Mouse (Mus musculus): ENCODE measurements around the gene Slc3a2. TPM values are rescaled to one million over a fixed set of nuclear protein-coding genes. Genes with fewer than 3 reads are reported as not detected.
A peak's percentile ranks its signal among the peaks of the same experiment; 100 is the strongest.

Gene Slc3a2
- polyA plus RNA-seq, 1 experiment from 2014 or later: 165 TPM

- Histone ChIP-seq H3K27me3 (replicated peaks) (no peaks in the 10 kb centered on the region), H3K4me2 (peak overlapping the region; percentile 66), H3K4me3 (peak overlapping the region; percentile 57), H3K27ac (peak overlapping the region; percentile 88), H3K9me3 (no peaks in the 10 kb centered on the region), H3K9ac (peak overlapping the region; percentile 70), H3K36me3 (replicated peaks) (peaks cover 22% of the 10 kb centered on the region; the same call in 1 of the 2 replicates), H3K4me1 (peaks cover 37% of the 10 kb centered on the region)
- ATAC-seq (replicated peaks): peak; percentile 93
- under 1% methylated on average over 51 of the region's 51 CpGs for WGBS
Observed at GRCm38 (mm10) chr19:8713306-8713996, 9.7 kb downstream of the Slc3a2 start.

- no peaks in the 10 kb centered on the region for H3K27me3 ChIP-seq (replicated peaks)
- ATAC-seq (replicated peaks): peak; percentile 72
- H3K36me3 ChIP-seq (replicated peaks): peaks cover 27% of the 10 kb centered on the region
- peak overlapping the region; percentile 70 for H3K9ac ChIP-seq
- peak overlapping the region; percentile 66 for H3K4me2 ChIP-seq
- H3K9me3 ChIP-seq: no peaks in the 10 kb centered on the region
- peak overlapping the region; percentile 57 for H3K4me3 ChIP-seq
- WGBS: under 1% methylated on average over 13 of the region's 13 CpGs
- peaks cover 37% of the 10 kb centered on the region for H3K4me1 ChIP-seq
- H3K27ac ChIP-seq: peak overlapping the region; percentile 88
Observed at GRCm38 (mm10) chr19:8712870-8713305, 10.3 kb downstream of the Slc3a2 start.

DNA sequence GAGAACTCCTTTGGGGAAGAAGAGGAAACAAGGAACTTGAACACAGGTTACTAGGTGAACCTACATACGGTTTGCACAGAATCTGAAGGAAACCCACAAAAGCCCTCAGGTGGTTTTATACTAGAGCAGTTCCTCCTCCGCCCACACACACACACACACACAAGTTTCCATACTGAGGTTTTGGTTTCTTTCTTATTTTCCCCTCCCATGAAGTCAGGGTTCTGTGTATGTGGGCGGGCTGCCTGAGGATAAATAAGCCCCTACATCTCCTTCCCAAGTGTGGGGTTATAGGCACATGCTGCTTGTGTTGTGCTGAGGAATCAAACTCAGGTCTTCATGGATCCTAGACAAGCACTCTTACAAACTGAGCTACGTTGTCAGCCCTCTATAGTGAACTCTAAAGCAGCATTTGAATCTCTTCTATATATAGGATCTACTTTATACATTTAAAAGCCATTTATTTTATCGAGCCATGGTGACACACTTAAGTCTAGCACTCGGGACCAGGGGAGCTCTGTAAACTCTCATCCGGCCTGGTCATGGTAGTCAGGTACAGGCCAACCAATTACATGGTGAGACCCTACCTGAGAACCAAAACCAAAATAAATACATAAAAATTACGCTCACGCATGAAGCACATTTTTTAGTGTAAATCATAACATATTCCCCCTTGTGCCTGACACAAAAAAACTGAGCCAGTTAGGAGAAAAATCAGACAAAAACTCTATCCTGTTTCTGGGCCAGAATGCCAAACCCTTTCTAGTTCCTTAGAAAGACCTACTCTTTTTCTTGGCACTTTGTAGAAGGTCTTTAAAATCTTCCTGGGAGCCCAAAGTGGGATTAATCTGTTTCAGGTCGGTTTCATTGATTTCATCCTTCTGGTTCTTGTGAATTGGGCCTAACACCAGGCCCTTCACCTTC is 11.0 kb downstream of the Slc3a2 start:
- Histone ChIP-seq H3K9me3 (no peaks in the 10 kb centered on the region), H3K4me2 (peak overlapping the region; percentile 66), H3K9ac (peak overlapping the region; percentile 70), H3K27ac (peak overlapping the region; percentile 88), H3K27me3 (replicated peaks) (no peaks in the 10 kb centered on the region), H3K4me1 (peaks cover 37% of the 10 kb centered on the region), H3K4me3 (peak overlapping the region; percentile 57), H3K36me3 (replicated peaks) (peaks cover 32% of the 10 kb centered on the region)
- ATAC-seq (replicated peaks): no peak
- 70% methylated on average over 10 of the region's 10 CpGs for WGBS

DNA sequence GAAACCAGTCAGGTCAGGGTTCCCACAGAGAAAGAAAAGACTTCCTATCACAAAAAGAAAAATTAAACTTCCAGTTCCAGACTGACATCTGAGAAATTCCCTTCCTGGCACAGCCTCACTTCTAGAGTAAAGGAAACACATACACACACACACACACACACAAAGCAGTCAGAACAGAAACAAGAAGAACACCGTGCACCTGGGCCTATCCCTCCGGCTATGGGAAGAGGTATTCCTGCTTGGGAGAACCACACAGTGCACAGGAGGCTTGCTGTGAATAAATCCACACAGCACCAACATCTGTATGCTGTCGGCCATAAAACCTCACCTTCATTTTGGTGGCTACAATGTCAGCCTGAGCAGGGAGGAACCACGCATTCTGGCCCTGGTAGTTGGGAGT is 11.7 kb downstream of the Slc3a2 start:
- Histone ChIP-seq H3K4me1 (peaks cover 37% of the 10 kb centered on the region), H3K9me3 (no peaks in the 10 kb centered on the region), H3K27me3 (replicated peaks) (no peaks in the 10 kb centered on the region), H3K4me3 (peak overlapping the region; percentile 57; the same call in 1 of the 2 replicates), H3K4me2 (peak overlapping the region; percentile 66), H3K9ac (no peak overlapping the region), H3K27ac (no peak overlapping the region), H3K36me3 (replicated peaks) (peaks cover 32% of the 10 kb centered on the region)
- no peak for ATAC-seq (replicated peaks)
- WGBS: 82% methylated on average over 4 of the region's 4 CpGs

DNA sequence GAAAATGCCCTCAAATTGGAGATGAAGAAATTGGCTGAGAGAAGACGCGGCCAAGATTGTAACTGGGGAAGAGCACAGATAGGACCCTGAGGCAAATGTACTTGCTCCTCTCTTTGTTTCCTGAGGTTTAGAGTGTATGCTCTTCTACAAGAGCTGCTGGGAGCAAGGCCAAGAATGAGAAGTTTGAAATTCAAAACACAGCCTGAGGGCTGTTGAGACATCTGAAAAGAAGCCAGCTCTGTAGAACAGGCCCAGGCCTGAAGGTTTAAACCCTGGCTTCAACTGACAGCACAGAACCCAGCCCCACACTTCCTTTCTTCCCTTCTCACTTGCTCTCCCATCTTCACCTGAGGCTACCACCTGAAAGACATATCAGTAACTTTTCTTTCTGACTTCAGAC is 13.1 kb downstream of the Slc3a2 start:
- Histone ChIP-seq H3K4me2 (no peak overlapping the region), H3K27ac (no peak overlapping the region), H3K36me3 (replicated peaks) (peaks cover 32% of the 10 kb centered on the region), H3K4me1 (peaks cover 37% of the 10 kb centered on the region), H3K4me3 (no peak overlapping the region), H3K27me3 (replicated peaks) (no peaks in the 10 kb centered on the region), H3K9me3 (no peaks in the 10 kb centered on the region), H3K9ac (no peak overlapping the region)
- WGBS: 86% methylated on average over 2 of the region's 2 CpGs
- ATAC-seq (replicated peaks): no peak

DNA sequence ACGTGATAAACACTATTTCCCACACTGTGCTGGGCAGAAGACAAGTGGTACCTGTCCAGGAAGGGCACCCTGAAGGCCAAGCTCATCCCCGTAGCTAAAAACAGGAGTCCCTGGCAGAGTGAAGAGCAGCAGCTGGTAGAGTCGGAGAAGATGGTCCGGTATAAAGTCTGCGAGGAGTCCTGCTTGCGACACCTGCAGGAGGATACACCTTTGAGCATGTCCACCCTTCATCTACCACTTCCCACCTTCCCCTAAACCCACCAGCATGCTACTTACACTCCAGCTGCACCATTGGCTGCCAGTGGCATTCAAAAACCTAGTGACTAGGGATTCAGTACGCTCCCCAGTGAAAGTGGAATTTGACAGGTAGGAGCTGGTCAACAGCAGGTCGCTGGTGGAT is 14.2 kb downstream of the Slc3a2 start:
- H3K9ac ChIP-seq: no peak overlapping the region
- no peak overlapping the region for H3K4me3 ChIP-seq
- no peaks in the 10 kb centered on the region for H3K9me3 ChIP-seq
- peaks cover 33% of the 10 kb centered on the region for H3K4me1 ChIP-seq
- no peak for ATAC-seq (replicated peaks)
- no peaks in the 10 kb centered on the region for H3K27me3 ChIP-seq (replicated peaks)
- H3K4me2 ChIP-seq: no peak overlapping the region
- WGBS: 96% methylated on average over 8 of the region's 8 CpGs
- H3K27ac ChIP-seq: no peak overlapping the region
- H3K36me3 ChIP-seq (replicated peaks): peaks cover 32% of the 10 kb centered on the region

- Histone ChIP-seq H3K4me1 (peaks cover 19% of the 10 kb centered on the region), H3K36me3 (replicated peaks) (peaks cover 32% of the 10 kb centered on the region), H3K27me3 (replicated peaks) (no peaks in the 10 kb centered on the region), H3K4me3 (no peak overlapping the region), H3K9ac (no peak overlapping the region), H3K27ac (no peak overlapping the region), H3K9me3 (no peaks in the 10 kb centered on the region), H3K4me2 (no peak overlapping the region)
- ATAC-seq (replicated peaks): no peak
- 97% methylated on average over 7 of the region's 7 CpGs for WGBS
Observed at GRCm38 (mm10) chr19:8706930-8707329, 16.2 kb downstream of the Slc3a2 start.

DNA sequence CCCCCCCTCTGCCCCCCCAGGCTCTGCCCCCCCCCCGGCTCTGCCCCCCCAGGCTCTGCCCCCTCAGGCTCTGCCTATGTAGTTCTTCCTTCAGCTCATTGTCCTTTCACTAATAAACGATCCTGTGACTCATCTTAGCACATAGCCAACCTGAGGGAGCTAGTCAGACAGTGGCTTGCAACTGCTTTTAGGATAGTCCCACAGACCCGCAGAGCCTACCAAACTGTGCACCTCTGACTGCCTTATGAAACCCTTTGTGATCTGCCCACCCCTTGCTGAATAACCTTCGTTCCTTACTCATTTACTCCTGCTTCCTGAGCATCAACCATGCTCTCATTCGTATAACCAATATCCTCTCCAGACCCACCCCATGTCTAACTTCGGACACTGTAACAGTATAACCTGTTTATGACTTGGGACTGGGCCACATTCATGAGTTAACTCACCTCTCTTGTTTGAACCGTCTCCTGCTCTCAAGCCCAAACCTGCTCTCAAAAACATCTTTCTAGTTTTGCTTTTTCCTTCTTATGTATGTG is 17.0 kb downstream of the Slc3a2 start:
- Histone ChIP-seq H3K27me3 (replicated peaks) (no peaks in the 10 kb centered on the region), H3K36me3 (replicated peaks) (peaks cover 32% of the 10 kb centered on the region), H3K4me2 (no peak overlapping the region), H3K4me3 (no peak overlapping the region), H3K4me1 (peaks cover 13% of the 10 kb centered on the region), H3K27ac (no peak overlapping the region), H3K9ac (no peak overlapping the region), H3K9me3 (no peaks in the 10 kb centered on the region)
- WGBS: 88% methylated on average over 6 of the region's 7 CpGs
- ATAC-seq (replicated peaks): no peak

DNA sequence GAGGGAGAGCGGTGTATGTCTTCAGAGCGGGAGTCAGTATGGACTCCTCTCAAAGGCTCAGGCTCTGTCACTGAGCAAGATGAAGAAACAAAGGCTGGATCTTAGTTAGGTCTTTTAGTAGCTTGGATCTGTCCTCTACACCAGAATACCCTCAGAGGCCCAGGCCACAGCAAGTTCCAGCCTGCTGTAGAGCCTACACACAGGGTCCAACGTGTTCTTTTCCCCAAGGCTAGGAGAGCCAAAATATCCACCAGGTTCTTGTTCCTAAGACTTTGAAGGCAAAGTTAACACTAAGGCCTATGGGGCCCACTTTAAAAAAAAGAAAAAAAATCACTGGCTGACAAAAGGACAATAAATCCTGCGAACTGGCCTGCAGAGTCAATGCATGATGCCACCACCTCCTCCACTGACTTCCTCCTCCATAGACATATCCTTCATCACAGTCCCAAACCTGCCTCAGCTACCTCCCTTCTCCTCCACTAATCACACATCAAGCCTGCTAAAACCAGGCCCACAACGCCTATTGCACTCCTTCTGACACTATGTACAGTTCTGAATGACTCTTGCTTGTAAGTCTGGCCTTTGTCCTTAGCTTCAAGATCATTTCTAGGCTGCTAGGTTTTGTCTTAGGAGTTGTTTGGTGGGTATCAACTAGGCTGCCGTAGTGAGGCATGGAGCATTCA is 18.0 kb downstream of the Slc3a2 start:
- no peaks in the 10 kb centered on the region for H3K27me3 ChIP-seq (replicated peaks)
- ATAC-seq (replicated peaks): no peak
- 74% methylated on average over 6 of the region's 6 CpGs for WGBS

GRCm38 (mm10) chr19:8703571-8703970 is 19.6 kb downstream of the Slc3a2 start:
- H3K27ac ChIP-seq: no peak overlapping the region
- no peak for ATAC-seq (replicated peaks)

More for the DNA sequence above, 18.0 kb downstream of the Slc3a2 start:
- Histone ChIP-seq H3K9ac (no peak overlapping the region), H3K4me2 (no peak overlapping the region), H3K27ac (no peak overlapping the region), H3K4me3 (no peak overlapping the region), H3K36me3 (replicated peaks) (peaks cover 26% of the 10 kb centered on the region), H3K9me3 (no peaks in the 10 kb centered on the region), H3K4me1 (peaks cover 2% of the 10 kb centered on the region; the same call in 1 of the 2 replicates)

DNA sequence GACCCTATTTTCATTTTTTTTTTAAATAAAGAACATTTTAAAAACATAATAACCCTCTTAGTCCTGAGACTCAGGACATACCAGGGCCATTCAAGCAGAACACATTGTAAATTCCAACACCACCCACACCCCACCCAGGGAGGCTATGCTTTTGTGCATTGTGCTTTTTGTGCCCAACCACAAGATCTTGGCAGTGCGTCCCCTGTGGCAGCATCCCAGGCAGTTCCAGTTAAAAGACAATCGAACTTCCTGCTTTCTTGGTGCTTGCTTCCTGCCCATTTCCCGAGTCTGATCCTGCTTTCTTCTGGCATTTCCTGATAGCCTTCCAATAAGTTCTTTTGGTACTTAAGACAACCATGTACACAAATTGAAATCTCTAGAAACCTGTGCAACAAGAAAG is 20.7 kb downstream of the Slc3a2 start:
- no peak overlapping the region for H3K9ac ChIP-seq
- H3K4me1 ChIP-seq: no peaks in the 10 kb centered on the region
- H3K4me3 ChIP-seq: no peak overlapping the region
- no peaks in the 10 kb centered on the region for H3K9me3 ChIP-seq
- 61% methylated on average over 3 of the region's 3 CpGs for WGBS
- no peak overlapping the region for H3K4me2 ChIP-seq
- H3K27me3 ChIP-seq (replicated peaks): no peaks in the 10 kb centered on the region
- H3K27ac ChIP-seq: no peak overlapping the region
- no peak for ATAC-seq (replicated peaks)
- peaks cover under 1% of the 10 kb centered on the region; the same call in 1 of the 2 replicates for H3K36me3 ChIP-seq (replicated peaks)

More at GRCm38 (mm10) chr19:8703571-8703970, 19.6 kb downstream of the Slc3a2 start:
- WGBS: 39% methylated on average over 4 of the region's 4 CpGs
- Histone ChIP-seq H3K27me3 (replicated peaks) (no peaks in the 10 kb centered on the region), H3K9ac (no peak overlapping the region), H3K9me3 (no peaks in the 10 kb centered on the region), H3K36me3 (replicated peaks) (peaks cover 12% of the 10 kb centered on the region), H3K4me3 (no peak overlapping the region), H3K4me1 (no peaks in the 10 kb centered on the region), H3K4me2 (no peak overlapping the region)

DNA sequence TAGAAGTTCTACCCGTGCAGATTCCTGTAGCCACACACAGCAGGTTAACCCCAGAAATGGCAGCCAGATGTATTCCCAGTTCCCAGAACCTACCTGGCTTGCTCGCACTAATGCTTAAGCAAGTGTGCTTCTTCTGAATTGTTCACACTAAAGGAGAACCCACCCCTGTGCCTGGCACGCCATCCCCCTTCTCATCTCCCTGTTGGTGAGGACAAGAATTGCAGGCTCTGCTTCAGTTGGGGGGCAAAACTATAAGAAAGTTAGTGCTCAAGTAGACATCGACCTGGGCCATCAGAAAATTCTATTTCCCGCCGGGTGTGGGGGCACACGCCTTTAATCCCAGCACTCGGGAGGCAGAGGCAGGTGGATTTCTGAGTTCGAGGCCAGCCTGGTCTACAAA is 23.5 kb downstream of the Slc3a2 start:
- Histone ChIP-seq H3K4me2 (no peak overlapping the region), H3K4me1 (no peaks in the 10 kb centered on the region), H3K27me3 (replicated peaks) (no peaks in the 10 kb centered on the region), H3K9me3 (no peaks in the 10 kb centered on the region), H3K9ac (no peak overlapping the region), H3K36me3 (replicated peaks) (no peaks in the 10 kb centered on the region), H3K27ac (no peak overlapping the region), H3K4me3 (no peak overlapping the region)
- 83% methylated on average over 9 of the region's 9 CpGs for WGBS
- no peak for ATAC-seq (replicated peaks)

Measured in midbrain, embryonic 15.5 days (tissue).